Mouse (Mus musculus) E14TG2a.4 (cell line): ENCODE results near the gene Tmem229b.

Experiments
- CTCF ChIP-seq: conservative IDR thresholded peaks from 2 replicates; pipeline ENCODE4 v1.5.1; 2014; ENCODE audit warnings: low read length
- NANOG ChIP-seq: IDR thresholded peaks from 2 replicates; pipeline ENCODE4 v1.6.1; 2014; ENCODE audit warnings: borderline replicate concordance, low read length, mixed read lengths
- POU5F1 ChIP-seq: IDR thresholded peaks from 2 replicates; pipeline ENCODE4 v1.6.1; 2014; ENCODE audit warnings: low read length, borderline replicate concordance

DNA sequence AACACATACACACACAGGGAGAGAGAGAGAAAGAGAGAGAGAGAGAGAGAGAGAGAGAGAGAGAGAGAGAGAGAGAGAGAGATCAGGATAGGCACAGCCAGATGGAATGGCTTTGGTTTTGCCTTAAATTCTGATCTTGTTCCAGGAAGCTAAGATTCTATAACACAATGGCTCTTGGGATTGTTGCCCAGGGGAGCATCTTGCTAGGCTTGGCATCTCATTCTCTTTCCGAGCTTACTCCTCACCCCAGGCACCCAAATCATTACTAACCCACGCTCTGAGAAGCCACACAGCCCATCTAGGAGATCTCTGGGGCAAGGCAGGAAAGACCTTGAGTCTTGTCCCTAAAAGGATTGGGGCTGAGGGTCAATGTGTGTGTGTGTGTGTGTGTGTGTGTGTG, 33.6 kb downstream of the Tmem229b start:
- no peak for TF ChIP-seq CTCF
- TF ChIP-seq POU5F1, result no peak
- no peak for TF ChIP-seq NANOG
